Mouse (Mus musculus) kidney, adult 11 months (tissue): ENCODE data around the gene Aox4.

Source experiments
- DNase-seq: peaks from one replicate; pipeline ENCODE4 v3.0.0; 2022

The Aox4 gene

DNA sequence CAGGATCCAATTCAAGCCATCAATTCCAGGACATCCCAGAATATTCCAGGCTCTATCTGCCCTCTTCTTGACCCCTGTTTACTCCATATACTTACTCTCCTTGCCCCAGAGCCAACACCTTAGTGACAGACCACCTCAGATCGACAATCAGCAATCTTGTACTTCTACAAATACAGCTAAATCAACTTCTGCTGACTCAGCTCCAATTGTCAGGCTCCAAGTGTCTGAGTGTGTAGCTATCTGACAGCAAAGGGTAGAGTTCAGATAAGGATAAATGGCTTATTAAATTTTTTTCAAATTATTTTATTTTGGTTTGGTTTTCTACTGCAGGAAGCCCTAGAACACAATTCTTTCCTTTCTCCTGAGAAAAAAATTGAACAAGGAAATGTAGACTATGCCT lies 38.3 kb downstream of the Aox4 start:
- DNase-seq: no peak

GRCm38 (mm10) chr1:58253466-58253865 lies 43.3 kb downstream of the Aox4 start:
- DNase-seq: no peak

- DNase-seq: no peak
Measured at GRCm38 (mm10) chr1:58257195-58257991, 47.2 kb downstream of the Aox4 start.

DNA sequence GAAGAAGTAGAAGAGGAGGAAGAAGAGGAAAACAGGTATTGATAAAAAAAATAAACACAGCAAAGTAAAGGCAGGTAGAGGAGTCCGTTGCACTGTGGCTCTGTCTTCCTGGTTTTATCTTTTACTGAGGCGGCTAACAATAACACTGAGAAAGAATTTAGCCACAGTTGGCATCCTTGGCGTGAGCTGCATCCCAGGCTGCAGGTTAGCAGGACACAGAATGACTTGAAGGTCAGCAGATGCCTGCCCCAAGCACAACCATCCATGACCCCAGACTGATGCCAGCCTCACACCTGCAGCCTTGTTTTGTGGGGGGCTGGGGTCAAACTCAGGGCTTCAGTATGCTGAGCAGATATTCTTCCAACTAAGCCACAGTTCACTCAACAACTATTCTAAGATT lies 50.1 kb downstream of the Aox4 start:
- no peak for DNase-seq

DNA sequence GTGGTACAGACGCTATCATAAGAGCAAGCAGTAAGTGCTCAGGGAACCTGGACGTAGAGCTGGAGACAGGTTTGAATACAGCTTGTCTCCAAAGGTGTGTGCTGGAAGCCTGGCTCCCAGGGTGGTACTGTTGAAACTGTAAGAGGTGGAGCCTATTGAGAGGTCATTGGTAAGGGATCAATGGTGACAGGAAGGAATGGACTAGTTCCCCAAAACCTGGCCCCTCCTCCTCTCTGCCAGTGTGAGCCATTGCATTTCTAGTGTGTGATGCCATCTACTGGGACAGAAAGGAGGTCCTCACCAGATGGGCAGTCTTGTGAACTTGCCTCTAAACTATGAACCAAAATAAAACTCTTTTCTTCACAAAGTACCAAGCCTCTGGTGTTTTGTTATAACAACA lies 58.0 kb downstream of the Aox4 start:
- DNase-seq: no peak

DNA sequence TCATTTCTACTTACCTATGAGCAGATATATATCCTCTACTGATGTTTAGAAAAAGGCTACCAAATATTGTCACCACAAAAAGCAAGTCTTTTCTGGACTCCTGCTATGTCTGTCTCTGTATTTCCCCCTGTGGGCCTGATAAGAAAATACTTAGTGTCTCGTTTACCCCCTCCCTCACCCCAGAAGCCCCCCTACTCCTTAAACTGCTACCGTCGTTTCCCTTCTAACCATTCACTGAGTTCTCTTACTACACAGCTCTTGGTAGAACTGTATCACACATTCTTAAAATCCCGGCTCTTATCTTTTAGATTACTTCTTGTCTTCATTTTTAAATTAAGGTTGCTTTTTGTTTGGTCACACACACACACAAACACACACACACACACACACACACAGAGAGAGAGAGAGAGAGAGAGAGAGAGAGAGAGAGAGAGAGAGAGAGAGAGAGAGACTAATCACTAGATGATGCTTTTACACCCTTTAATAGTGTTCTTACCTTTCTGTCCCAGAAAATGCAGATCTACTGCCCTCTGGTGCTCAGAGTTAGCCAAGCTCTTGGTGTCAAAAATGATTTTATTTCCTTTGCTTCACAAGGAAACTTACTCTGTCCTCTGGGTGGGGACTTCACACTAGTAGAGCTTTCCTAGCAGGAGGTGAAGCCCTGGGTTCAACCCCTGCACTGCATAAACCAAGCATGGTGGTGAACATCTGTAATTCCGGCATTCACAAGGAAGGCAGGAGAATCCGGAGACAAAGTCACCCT lies 60.8 kb downstream of the Aox4 start:
- peak; percentile 6 for DNase-seq

GRCm38 (mm10) chr1:58275879-58276278 lies 65.7 kb downstream of the Aox4 start:
- no peak for DNase-seq

GRCm38 (mm10) chr1:58278026-58278425 lies 67.8 kb downstream of the Aox4 start, which contains the start of gene Aox2:
Gene Aox2 (plus strand): TSS chr1:58278326.
- no peak for DNase-seq

DNA sequence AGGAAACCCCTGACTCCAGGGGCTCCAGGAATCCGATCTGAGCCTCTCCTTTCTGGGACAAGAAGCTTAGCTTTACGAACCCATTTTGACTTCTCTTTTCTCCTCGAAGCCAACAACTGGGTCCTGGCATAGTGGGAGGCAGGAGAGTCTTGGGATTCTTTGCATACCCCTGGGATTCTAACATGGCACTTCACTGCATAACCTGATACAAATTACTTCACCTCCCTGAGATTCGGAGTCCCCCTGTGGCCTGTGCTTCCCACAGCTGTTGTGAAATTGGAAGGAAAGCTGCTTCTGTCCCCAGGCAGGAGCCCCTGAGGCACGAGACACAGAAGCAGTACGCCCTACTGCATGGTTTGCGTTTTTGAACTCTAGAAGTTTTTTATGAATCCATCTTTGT lies 68.3 kb downstream of the Aox4 start:
- DNase-seq: no peak

DNA sequence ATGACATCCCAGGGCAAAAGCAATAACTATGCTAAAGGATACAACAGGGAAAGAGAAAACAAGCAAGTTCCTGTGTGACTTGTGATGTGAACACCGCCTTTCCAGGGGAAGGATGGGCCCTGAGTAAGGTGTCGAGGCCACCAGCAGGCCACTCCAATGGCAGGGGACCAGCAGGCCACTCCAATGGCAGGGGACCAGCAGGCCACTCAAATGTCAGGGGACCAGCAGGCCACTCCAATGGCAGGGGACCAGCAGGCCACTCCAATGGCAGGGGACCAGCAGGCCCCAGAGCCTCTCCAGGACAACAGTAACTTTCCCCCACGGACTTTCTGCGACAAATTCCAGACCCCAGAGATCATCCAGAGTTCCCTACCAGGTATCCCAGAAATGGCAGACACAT lies 70.2 kb downstream of the Aox4 start:
- no peak for DNase-seq

- no peak for DNase-seq
Measured at GRCm38 (mm10) chr1:58280939-58281624, 70.9 kb downstream of the Aox4 start.

DNA sequence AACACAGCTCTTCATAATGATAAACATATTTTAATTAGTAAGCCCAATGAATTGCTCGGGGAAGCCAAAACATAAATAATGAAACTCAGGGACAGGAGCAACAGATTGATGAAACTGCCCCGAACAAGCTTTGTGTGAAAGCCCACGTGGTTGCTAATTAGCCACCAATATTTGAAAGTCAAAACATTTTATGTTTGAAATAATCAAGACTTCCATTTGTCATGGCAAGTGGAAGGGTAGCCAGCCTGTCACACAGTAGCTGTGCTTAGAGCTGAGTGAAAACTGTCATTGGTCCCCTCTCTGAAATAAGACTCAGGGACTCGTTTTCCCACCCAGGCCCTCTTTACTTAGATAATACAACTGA lies 71.4 kb downstream of the Aox4 start:
- no peak for DNase-seq

DNA sequence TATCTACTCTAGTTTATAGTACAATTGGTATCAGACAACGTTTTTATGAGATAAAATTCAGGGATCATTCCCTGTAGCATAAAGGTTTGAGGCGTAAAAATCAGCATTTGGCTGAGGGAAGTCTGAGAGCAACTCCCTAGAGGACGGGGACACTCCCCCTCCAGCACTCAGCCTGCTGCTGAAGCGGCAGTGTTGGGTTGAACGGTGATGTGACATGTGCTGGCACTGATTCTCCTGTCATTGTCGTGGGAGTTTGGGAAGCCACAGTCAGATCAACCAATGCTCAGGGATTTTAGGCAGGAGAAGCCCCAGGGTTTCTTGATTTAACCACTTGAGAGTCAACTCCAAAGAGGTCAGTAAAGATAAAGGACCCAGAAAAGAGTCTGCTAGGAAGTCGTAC lies 74.3 kb downstream of the Aox4 start:
- no peak for DNase-seq

DNA sequence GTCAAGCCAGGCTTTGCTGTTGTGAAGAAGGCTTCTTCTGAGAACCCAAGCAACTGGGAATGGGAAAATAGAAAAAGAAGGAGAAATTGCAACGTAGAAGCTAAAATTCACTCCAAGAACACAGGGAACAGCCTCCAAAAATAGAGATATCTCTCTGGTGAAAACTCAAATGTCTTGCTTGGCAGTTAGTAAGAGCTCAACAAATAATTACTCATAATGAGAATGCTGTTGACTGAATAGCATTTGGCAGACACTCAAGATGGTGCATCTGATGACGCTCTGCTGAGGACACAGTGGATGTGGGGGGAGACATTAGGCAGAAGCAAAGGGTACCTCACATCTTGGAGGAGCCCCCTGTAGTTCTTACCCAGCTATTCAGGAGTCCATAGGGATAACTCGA lies 77.9 kb downstream of the Aox4 start:
- no peak for DNase-seq

DNA sequence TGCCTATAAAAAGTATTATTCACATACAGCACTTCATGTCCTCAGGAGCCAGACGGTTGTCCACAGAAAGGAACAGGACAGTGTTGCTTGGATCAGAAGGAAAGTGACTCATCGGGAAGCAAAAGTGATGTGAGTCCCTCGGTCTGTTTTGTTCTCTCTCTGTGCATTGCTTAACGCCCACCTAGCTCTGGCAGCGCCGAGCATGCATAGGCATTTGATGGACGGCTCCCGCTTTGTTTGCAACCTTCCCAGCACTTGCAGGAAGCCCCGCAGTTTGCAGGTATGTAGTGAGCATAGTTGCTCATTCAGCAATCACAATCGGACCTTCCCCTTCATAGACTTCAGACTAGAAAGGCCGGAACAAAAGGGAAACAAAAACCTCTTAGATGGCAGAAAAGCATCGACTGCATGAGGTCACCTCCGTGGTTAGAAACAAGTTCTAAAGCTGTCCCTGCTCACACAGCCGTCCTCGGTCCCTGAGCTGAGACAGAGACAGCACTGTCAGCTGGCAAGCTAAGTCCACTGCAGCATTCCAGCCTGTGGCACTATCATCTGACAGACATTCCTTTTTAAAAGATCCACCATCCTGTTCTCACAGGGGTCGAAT lies 79.8 kb downstream of the Aox4 start:
- DNase-seq: no peak

- DNase-seq: no peak
Measured at GRCm38 (mm10) chr1:58291394-58292300, 81.5 kb downstream of the Aox4 start.

GRCm38 (mm10) chr1:58294730-58295129 lies 84.5 kb downstream of the Aox4 start:
- no peak for DNase-seq

DNA sequence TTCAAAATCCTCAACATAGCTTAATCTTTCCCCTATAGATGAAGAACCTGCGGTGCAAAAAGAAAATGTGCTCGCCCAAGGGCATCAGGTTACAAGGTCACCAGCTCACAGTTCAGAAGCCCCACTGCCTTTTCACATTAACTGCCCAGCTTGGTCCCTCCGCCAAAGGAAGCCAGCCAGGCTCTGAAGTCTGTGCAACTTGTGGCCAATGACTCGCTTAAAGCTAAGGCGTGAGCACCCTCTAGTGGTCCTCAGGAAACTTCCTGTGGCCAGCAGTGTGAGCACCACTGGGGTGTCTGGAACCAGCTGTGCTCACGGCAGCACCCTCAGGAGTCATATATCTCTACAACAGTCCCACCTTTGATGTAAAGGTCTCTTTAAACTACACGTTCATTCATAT lies 86.1 kb downstream of the Aox4 start:
- peak; percentile 34 for DNase-seq

GRCm38 (mm10) chr1:58296821-58297220 lies 86.6 kb downstream of the Aox4 start:
- DNase-seq: no peak

- DNase-seq: no peak
Measured at GRCm38 (mm10) chr1:58298347-58298746, 88.2 kb downstream of the Aox4 start.

- no peak for DNase-seq
Measured at GRCm38 (mm10) chr1:58301073-58301472, 90.9 kb downstream of the Aox4 start.

DNA sequence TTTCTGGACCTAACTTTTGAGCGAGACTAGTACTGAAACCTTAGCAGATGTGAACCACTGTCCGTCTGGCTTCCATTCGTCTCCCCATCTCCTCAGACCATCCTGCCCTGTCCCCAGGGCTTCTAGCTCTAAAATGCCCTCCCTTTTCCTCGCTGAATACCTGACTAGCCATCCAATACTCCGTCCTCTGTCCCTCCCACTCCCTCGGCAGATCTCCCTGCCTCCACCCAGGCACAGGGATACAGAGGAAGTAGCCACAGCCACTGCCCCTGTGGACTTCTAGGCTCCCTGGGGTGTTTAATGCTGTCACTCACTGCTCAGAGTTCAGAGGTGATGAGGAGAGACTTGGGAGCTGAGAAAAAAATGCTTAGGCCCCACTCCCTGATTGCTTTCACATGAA lies 91.8 kb downstream of the Aox4 start:
- no peak for DNase-seq
